Mouse (Mus musculus): ENCODE results near the gene Ppfibp1. TPM values are rescaled to one million over a fixed set of nuclear protein-coding genes. Genes with fewer than 3 reads are reported as not detected.
A peak's percentile ranks its signal among the peaks of the same experiment; 100 is the strongest.

The Ppfibp1 gene
- total RNA-seq, 1 experiment from 2014 or later, result 83.0 TPM

DNA sequence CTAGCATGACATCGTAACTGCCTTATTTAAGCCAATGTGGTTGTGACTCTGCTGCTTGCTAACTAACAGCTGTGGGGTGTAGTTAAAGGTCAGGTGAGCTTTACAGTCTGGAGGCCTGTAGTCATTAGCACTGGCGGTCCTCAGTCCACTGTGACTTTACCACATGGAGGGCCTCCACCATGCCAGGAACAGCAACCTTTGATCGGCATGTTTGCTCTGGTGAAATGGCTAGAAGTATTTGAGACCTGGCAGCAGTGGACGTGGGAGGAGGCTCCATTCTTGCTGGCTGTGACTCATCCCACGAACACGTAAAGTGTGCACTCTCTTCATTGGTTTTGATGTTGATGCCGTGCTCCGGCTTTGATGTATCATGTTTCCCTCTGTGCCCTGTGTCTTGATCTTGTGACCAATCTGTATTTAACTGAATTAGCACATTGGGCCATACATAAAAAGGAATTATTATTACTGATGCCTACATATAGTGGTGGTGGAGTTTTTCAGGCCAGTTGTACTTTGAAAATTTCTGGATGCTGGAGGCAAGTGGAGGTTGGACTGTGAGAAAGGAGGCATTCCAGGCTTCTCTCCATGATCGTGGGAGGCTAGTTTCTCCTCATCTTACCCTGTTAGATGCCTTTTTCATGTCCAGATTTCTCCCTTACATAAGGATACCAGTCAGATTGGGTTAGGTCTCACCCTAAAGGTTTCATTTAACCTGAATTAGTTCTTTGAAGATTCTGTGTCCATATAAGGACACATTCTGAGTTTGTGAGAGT, 71.8 kb downstream of the Ppfibp1 start:
- DNase-seq, result peak; percentile 47

DNA sequence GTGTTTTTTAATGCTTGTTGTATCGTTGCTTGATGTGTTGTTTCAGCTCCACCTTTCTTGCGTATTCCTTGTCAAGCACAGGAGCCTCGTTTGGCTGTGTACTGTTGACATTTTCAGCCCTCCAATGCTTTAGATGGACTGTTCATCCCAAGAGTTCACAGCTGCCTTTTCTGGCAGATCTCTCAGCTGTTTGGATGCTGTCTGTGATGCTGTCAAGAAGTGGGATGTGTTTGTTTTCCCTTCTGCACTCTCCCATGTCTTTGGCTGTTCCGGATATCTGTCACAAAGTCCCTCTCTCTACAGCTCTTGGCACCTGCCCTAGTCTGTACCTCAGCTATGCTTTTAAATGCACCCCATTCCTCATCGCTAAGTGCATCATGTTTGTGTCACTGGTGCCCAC, 72.7 kb downstream of the Ppfibp1 start:
- DNase-seq, result no peak

DNA sequence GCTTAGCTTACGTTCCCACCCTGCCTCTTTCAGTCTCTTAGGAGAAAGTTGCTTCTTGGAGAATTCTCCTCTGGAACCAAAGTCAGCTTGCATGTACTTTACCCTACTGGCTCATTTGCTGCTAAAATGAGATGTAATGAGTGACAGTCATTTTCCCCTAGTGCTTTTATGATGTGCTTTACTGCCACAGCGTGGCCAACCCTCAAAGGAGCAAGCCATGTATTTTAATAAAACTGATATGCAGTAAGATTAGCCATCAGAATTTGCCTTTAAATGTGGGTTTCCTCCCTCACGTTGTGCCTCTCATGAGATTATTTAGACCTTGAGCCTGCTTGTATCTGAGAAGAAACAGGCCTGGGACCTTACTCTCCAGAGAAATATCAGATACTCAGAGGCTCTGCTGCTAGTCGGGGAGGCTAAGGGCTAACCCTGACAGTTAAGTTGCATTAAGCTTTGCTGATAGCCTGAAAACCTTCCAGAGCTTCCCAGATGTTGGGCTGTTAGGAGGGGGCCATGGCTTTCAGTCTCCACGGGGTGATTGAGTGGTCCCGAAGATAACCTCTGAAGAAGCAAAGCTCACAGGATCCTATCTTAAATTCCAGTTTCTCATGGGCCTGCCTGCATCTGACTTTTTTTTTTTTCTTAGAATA, 73.7 kb downstream of the Ppfibp1 start:
- DNase-seq, result no peak

DNA sequence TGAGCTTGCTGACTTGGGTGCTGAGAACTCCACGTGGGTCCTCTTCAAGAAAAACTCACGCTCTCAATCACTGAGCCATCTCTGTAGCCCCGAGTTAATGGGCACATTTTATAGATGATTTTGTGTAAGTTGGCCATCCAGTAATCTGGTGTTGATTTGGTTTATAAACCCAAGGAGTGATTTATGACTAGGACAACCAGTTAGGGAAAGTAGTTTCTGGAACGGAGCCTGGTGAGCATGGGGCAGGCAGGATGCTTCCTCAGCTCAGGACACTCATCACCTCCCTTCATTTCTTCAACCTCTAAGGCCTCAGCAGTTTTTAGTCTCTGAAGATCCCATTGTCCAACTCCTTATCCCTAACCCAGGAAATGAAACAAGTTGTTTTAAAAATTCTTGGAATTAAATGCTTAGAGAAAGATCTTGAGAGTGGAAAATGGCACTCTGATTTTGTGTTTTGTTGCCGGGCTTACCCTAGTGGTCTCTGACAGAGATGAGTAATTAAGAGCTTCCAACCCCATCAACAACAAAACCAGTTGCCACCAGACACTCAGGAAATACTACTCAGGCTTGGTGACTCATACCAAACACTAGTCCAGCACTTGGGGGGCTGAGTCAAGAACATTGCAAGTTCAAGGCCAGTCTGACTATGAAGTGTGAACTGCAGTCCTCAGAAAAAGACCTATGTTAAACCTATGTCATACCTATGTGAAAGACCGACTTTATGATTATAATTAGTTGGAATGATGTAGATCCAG, 75.3 kb downstream of the Ppfibp1 start:
- no peak for DNase-seq

DNA sequence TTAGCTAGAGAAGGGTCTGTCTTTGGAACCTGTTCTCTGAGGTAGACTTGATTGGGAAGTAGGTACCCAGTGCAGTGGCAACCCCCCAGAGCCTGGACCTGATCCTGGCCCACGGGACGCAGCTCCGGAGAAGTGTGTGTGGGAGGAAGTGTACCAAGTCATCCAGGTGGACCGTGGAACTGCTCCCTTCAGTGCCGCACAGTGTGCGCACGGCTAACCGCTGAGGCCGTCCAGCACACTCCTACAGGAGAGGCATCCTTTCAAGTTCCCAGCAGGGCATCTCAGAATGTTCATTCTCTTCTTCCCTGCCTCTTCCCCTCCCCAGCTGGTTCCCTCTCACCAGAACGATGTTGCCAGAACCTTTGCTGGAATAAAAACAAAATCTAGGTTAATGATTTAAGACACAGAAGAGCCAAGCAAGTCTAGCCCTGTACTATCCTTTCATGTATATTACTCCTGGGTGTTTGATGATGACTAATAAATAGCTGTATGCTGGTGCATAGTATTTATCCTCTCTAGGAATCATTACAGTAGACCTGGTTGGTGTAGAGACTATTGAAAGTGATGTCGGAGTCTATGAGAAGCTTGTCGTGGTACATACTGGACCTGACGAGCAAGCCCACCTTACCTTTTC, 77.0 kb downstream of the Ppfibp1 start:
- no peak for DNase-seq

DNA sequence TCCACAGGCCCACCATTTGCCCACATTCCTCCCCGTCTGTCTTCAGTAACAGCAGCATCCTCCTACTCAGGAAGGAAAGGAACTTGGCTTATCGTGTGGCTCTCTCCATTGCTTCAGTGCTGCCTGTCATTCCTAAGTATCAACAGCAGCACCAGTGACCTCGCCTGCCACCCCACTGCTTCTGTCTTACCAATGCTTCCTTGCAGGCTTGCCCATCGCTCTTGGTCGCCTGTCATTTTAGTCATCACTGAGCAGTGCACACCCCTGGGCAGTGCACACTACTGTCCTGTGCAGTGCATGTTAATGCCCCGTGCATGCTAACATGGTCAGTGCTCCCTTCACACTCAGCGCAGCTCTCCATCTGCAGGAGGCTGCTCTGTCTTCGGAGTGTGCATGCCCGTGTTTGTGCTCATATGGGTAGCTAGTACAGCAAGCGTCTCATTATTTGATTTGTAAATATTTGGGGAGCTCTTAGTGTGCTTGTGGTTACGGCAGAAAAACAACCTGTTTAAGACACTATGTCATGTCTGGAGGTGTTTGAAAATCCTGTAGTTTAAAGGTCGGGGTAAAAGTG, 78.2 kb downstream of the Ppfibp1 start:
- DNase-seq, result no peak

DNA sequence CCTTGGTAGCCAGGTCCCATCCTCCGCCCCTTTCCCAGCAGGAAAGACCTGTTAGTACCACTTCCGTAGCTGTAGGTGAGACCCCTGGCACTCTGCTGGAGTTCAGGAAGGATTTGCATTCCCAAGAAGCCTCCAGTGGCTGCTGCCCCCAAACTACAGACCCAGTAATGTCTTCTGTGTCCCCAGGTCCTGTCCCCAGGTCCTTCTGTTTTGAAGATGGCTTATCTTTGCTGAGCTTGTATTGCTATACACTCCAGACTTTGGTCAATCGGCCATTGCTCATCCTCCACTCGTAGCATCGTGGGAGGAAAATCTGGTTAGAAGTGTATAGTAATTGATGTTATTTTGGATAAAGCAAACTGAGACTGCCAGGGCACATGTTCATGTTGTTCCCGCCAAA, 79.5 kb downstream of the Ppfibp1 start:
- DNase-seq, result no peak

DNA sequence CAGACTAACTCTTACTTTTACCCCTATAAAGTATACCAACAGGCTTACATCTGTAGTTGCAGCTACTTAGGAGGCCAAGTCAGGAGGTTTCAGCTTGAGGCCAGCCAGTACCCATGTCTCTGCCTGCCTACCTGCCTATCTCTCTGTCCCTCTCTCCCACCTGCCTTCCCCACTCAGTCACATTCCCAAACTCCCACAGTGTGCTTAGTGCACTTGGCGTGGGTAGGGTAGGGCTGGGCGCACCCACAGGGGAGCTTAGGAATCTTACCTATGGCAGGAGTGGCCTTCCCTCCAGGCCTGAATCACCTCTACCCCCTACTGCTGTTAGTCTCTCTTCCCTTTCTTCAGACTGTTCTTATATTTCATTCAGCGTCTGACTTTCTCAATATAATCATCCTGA, 82.5 kb downstream of the Ppfibp1 start:
- no peak for DNase-seq

DNA sequence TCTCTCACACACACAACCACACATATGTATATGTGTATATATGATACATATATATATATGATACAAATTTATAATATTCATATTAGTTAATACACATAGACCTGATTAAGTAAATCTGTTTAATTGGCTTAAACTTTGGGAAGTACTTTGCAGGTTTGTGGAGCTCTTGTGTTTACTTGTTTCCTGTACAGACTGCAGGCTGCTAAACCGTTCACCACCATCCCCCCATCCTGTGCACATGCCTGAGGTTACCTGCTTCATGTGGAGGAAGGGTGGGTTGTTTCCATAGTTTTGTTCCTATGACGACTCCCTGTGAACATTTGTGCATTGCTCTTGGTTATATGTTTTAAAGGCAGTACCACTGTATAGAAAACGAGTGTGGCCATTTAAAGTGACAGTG, 83.1 kb downstream of the Ppfibp1 start:
- DNase-seq, result no peak

DNA sequence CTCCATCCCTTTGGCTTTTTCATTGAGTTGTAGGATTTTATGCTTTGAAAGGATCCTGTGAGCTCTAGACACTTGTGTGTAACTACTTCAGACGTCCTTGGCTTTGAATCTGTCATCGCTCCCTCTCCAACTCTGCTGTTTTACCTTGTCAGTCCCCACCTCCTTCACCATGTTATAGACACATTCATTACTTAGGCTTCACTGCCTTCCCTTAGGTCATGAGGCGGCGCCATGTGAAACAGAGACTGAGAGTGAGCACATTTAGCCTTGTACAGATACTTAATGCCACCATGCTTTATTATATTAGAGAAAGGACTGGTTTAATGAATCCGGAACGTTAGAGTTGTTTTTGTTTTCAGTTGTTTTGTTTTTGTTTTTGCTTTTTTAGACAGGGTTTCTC, 83.7 kb downstream of the Ppfibp1 start:
- peak; percentile 21 for DNase-seq

DNA sequence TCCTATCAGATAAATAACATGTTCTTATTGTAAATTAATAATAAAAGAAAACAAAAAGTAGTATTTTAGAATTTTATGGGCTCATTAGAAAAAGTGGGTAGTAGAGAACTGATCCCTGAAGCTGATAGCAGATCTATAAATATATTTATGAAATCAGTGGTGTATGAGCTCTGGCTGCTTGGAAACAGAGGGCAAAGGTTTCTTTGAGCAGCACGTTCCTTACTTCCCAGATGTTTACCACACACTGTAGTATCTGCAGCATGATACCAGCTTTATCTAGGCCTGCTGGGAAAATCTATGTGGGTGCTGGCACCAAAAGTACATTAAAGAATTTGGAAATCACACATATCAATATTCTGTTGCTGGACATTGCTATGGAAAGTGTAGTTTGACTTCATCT, 84.5 kb downstream of the Ppfibp1 start:
- DNase-seq, result no peak

DNA sequence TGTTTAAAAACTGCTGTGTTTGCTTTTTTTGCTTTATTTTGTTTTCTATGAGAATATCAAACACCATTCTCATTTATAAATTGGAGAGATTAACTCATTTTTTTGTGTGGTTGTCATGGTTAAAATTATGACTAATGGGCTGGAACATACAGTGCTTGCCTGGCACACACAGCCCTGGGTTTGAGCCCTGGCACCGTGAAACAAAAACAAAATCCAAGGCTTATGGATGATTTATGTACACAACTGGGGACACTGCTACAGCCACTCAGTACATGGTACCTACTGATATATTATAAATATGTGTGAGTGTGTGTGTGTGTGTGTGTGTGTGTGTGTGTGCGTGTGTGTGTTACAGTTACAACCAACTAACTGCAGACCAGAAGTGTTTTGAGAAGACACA, 85.1 kb downstream of the Ppfibp1 start:
- DNase-seq, result no peak

DNA sequence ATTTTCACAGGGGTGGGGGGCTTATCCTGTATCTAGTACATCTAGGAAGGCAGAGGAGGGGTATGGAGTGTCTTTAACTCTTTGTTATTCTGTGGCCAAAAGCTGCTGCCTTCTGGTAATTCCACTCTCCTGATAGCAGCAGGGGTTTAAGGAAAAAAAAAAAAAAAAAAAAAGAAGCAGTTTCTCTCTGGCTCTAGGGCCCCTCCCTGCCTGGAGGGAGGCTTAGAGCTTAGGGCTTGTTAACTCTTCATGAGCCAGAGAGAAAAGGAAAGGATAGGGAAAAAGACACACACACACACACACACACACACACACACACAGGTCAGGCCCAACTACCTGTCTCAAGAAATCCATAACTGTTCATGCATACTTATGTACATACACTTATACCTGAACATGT, 85.5 kb downstream of the Ppfibp1 start:
- no peak for DNase-seq

DNA sequence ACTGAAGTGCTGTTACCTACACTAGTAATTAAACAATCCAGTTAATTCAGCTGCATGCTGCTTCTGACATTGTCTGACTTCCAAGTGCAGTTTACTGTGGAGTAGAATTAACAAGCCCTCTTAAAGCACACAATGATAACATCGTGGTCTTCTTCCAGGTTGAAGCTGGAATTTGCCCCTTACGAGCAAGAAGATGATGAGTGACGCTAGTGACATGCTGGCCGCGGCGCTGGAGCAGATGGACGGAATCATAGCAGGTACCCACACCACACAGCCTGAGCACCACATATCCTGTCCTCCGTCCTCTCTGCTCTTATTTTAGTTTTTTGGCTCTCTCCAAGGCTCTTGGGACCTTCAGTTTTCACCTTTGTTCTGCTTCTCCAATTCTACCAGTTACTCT, 88.2 kb downstream of the Ppfibp1 start:
- no peak for DNase-seq

DNA sequence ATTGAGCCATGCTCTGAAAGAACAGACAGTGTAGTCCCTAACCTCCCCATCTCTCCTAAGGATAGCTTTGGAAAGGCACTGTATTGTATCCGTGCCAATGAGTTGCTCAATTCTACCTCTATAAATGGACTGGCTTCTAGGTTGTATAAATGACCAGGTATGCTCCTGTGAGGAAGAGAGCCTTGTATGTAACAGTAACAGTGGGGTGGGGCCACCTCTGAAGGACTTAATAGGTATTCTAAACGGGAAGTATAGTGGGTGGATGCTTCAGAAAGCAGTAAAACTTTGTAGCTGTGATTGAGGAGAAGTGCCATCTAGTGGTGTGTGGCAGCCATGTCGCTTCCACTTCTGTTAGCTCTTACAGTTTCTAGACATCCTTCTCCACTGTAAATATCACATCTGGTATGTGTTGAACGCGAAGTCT, 90.4 kb downstream of the Ppfibp1 start:
- DNase-seq, result no peak

DNA sequence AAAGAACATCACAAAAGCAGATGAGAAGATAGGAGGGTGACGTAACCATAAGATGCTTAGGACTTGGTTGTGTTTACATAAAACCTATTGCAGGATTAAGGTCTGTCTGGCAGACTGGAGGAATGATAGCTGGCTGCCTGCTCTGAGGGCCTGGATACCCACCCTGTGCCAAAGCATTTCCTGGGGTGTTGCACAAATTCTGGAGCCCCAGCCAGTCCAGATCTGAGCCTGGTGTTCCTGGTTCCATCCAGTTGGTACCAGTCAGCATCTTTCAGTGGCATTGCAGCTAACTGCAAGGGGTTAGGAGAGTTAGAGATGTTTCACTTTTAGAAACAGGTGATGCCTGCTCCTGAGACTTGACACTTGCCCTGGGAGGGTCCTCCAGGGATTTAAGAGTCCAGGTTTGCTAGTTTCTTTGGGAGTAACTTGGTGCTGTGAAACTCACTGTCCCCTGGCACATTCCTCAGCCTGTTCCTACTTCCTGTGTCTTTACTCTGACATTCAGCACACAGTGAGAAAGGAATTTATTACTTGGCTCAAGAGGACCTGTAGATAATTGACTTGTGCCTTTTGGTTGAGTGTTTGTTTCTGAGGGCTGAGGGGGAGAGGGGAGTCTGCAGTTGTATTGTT, 90.9 kb downstream of the Ppfibp1 start:
- no peak for DNase-seq

DNA sequence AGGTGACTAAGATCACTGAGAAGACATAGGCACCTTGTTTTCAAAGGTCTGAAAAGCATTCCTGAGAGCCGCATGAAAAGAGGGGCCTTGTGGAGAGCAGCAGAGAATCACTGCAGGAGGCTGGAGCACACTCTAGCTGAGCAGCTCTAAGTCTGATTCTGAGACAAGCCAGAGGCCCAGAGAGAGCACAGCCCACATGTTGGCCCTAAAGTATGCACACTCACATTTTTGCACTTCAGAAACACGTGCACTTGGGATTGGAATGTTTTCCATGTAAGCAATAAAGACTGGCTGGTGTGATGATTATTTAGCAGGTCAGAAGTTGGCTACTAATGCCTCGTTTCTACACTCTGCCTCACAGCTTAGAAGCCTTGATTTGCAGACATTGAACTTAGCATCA, 91.7 kb downstream of the Ppfibp1 start:
- DNase-seq, result no peak

DNA sequence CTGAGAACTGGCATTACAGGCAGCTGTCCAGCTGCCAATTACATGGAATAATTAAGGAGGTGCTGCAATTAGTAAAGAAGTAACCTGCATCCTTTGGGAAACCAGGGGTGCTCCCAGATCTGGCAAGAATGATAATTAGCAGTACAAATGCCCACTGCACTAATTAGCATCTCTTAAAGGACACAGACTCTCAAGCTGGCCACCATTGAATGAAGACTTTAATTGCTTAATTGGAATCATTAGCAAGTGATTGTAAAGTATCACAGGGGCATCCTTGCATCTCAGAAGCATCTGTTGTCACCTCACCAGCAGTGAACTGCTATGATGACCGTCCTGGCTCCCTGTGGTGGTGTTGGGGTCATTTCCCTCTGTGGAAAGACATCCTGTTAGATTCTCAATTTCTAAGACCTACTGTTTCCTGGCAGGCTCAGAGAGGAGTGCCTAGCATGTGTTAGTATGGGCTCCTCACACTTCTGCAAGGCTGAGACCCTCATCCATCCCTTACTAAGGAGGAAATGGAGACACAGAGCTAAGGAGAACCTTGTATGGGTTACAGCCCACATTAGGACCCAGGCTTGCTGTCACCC, 93.1 kb downstream of the Ppfibp1 start:
- DNase-seq, result no peak

DNA sequence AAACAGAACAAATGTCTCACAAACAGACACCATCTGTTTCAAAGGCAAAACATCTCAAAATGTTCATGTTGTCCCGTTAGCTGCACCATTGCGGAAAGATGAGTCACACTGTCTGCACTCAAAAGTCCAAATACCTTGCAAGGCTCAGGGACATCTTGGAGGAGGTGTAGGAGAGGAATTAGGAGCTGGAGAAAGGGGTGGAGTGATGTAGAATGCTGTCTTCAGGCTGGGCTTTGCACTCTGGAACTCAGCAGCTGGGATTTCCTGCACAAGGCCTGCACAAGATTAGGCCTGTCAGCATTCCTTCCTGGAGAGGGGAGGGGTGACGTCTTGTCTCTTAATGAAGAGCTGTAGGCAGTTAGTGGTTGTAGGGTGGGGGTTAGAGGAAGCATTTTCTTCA, 96.3 kb downstream of the Ppfibp1 start:
- DNase-seq, result no peak

DNA sequence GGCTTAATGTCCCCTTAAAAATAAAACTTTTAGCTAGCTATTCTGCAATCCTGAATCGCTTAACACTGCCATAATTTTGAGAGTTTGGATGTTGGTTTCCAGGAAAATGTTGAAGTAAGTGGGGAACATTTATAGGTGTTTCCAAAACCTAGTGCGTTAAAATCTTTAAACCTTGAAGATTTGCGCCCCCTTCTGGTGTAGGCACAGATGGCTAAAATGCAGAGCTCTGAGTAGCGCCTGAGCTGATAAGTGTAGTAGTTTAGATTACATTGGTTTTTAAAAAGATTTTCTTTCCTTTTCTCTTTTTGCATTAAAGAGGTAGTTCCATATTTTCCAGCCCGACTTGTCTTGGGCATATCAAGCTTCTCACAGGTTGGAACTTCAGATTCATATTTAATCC, 105.9 kb downstream of the Ppfibp1 start:
- DNase-seq, result peak; percentile 78

DNA sequence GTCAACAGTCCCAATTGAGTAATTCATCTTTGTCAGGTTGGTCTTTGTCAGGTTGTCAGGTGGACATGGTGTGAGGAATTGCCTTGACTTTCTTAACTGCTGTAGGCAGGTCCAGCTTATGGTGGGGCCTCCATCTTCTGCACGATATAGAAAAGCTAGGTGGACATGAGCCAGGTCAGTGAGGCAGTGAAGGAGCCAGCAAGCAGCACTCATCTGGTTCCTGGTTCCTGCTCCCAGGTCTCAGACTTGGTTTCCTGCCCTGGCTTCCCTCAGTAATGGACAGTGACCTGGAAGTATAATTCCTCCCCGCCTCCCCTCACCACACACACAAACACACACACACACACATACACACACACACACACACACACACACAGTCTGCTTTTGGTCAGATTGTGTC, 107.1 kb downstream of the Ppfibp1 start:
- no peak for DNase-seq

DNA sequence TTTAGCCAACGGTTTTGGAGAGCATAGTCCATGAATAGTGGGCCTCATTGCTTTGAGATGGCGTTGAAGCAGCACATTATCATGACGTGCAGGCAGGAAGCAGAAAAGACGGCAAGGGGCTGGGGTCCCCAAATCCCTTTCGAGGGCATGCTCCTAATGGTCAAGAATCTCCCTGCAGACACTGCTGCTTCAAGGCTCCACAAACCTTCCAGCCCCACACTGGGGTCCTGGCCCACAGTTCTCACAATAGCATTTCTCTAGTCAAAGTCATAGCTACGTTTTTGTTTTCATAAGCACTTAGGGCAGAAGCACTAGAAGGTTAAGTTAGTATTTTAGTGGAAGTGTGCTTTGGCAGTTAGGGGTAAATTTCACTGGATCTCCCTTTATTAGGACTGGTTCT, 107.6 kb downstream of the Ppfibp1 start:
- DNase-seq, result no peak

All from adrenal gland, postnatal 14 days (tissue).